Mouse (Mus musculus): Measurements from ENCODE around the gene Gm1043.

Gm1043 gene

GRCm38 (mm10) chr5:37085241-37085640, at the start of gene Gm1043:
Gene Gm1043 (plus strand): TSS chr5:37085370.
- DNase-seq (ENCODE audit: low spot score) = no peak

GRCm38 (mm10) chr5:37035896-37036295, 49.3 kb upstream of the Gm1043 start:
- no peak for DNase-seq (ENCODE audit: low spot score)

DNA sequence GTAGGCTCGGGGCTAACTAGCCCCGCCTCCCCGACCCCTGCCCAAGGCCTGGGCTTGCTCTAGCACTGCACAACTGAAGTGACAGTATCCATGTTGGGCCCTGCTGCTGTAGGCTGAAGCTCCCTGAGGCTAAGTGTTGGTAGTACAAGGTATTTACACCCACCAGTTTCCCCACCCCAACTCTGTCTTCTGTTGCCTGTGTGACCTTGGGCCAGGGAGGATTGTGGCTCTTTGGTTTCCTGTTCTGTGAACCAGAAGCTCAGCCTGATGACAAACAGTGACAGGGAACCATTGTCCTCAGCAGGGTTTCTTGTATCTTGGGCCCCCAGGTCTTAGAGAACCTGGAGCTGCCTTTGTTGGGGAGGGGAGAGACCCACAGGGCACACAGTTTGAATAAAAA, 48.3 kb upstream of the Gm1043 start:
- no peak for DNase-seq (ENCODE audit: low spot score)

DNA sequence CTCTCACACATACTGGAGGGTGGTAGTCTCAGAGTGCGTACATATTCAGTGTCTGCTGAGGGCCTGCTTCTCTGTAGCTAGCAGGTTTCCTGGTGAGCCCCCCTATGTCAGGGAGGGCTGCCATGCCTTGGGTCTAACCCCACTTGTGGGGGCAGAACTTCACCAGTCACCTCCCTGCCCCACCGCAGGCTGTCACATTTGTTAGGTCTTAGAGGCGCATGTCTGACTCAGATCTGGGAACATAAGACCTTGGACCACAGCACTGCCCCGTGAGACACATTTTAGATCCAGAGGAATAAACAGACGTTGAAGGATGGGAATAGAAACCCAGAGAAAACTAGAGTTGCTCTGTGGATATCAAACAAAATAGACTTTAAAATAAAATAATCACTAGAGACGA, 45.3 kb upstream of the Gm1043 start:
- no peak for DNase-seq (ENCODE audit: low spot score)

DNA sequence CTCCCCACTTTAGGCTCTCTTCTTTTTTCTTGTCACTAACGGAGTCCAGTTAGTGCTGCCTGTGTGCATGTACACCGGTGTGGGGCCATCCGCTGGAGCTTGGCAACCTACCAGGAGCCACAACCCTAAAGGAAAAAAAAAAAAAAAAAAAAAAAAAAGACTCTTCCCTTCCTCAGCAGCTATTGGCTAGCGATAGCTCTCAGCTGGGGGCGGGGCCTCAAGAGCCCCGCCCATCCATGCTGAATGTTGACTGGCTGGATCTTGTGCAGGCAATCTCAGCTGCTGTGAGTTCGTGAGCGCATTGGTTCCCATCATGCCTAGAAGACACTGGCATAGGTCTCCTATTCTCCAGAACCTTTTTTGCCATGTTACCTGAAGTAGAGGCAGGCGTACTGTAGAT, 44.5 kb upstream of the Gm1043 start:
- peak; percentile 47 for DNase-seq (ENCODE audit: low spot score)

DNA sequence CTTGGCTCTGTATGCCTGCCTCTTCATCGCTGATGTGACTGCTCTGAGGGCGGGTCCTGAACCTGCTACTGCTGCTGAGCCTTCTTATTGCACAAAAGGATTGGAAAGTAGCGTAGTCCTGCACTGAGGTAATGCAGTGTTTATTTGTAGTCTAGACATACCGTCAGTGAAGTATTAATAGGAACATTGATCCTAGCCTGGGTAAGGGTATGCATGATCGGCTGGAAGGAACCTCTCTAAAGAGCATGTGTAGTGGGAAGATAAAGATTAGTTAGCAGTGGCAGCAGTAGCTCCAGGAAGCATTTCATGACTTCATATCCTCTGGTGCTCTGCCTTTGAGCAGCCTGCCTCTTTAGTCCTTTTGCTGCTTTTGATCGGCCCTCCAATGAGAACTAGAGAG, 43.5 kb upstream of the Gm1043 start:
- DNase-seq (ENCODE audit: low spot score) = no peak

DNA sequence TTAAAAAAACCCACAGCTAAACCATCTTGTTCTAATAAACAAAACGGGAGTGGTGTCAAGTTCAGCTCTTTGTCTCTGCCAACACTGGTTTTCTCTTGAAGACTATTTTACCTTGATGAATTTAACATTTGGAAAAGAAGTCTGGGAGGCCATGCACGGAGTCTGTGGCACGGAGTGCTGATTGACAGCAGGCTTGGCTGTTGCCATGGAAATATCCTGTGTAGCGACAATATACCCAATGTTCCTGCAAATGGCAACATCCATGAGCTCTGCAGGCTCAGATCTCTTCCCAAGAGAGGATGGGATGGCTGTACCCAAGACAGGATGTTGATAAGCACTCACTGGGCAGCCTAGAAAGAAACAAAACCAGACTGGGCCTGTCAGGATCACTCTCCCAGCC, 42.2 kb upstream of the Gm1043 start:
- no peak for DNase-seq (ENCODE audit: low spot score)

- no peak for DNase-seq (ENCODE audit: low spot score)
These were observed 40.4 kb upstream of the Gm1043 start for GRCm38 (mm10) chr5:37044793-37045192.

DNA sequence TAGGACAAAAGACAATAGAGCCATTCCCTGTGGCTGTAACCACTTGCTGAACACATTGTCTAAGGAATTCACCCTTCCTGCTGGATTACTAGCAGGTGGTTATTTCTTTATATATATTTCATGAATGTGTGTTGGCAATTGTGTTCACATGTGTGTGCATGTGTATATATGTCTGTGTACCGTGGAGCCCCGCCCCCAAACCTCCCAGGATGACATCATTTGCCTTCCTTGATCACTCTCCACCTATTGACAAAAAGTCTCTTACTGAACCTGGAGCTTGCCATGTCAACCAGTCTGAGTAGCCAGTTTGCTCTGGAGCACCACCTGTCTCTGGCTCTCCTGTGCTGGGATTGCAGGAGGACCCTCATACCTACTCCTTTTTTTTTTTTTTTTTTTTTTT, 39.6 kb upstream of the Gm1043 start:
- no peak for DNase-seq (ENCODE audit: low spot score)

- no peak for DNase-seq (ENCODE audit: low spot score)
These were observed 38.4 kb upstream of the Gm1043 start for GRCm38 (mm10) chr5:37046791-37047190.

DNA sequence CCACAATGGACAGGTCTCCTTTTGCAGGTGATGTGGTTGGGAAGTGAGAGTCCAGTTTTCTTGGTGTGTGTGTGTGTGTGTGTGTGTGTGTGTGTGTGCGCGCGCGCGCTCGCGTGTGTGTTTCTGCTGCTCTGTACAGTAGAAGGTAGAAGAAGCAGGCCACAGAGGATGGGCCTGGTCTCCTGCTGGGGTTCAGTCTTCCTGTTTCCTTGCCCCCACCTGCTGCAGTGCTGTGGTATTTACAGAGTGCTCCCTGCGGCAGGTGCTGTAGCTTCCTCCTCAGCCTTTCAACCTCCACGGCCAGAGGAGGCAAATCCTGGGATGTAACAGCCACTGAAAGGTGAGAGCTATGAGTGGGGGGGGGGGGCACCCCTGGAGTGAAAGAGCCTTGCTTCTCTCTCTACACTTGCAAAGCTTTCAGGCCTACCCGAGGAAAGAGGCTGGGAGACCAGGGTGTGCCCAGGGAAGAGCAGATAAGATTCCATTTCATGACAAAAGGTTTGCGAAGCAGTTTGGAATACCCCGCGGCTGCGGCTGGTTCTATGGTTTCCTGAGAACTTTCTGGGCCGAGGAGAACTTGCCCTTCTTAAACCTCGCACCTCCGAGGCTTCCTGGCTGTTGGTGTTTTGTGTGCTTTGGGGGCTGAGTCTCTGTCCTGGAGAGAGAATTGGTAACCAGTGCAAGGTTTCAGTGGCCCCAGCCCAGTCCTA, 37.8 kb upstream of the Gm1043 start:
- DNase-seq (ENCODE audit: low spot score) = no peak

- no peak for DNase-seq (ENCODE audit: low spot score)
These were observed 37.2 kb upstream of the Gm1043 start for GRCm38 (mm10) chr5:37047992-37048391.

- no peak for DNase-seq (ENCODE audit: low spot score)
These were observed 36.1 kb upstream of the Gm1043 start for GRCm38 (mm10) chr5:37049111-37049510.

DNA sequence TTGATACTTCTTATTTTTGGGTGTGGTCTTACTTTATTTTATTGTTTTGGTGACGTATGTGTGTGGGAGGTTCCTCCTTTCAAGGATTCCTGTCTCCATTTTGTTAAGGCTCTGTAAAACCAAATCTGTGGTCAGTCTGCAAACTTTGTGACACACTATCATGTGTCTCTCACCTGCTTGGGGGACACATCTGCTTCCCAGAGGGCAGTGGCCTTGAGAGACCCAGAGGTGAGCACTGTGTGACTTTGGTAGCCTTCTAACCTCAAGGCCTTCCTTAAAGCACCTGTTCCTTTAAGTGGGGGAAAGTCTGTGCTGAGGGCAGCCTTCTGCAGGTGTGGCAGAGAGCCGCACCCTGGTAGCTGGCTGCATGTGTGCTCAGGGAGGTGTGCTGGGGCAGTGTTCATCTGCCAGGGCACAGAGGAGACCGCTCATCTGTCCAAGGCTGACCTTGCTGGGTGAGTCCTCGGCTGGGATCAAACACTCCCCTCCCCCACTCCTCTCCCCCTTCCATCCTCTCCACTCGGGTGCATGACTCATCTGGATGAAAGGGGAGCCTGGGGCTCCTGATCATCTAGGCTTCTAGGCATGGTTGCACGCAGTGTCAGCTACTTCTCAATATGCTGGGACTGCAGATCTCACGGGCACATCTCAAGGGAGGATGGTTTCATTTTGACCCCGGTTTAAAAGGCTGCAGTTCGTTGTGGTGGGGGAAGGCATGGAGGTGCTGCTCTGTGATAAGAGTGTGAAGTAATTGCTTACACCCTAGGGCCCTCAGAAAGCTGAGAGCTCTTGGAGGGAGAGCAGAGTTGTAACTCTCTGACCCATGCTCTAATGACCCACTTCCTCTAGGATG, 34.4 kb upstream of the Gm1043 start:
- no peak for DNase-seq (ENCODE audit: low spot score)

- DNase-seq (ENCODE audit: low spot score) = no peak
These were observed 33.6 kb upstream of the Gm1043 start for GRCm38 (mm10) chr5:37051374-37052100.

GRCm38 (mm10) chr5:37052846-37053245, 32.3 kb upstream of the Gm1043 start:
- no peak for DNase-seq (ENCODE audit: low spot score)

GRCm38 (mm10) chr5:37055789-37056188, 29.4 kb upstream of the Gm1043 start:
- DNase-seq (ENCODE audit: low spot score) = no peak

GRCm38 (mm10) chr5:37056471-37056870, 28.7 kb upstream of the Gm1043 start:
- DNase-seq (ENCODE audit: low spot score) = no peak

- no peak for DNase-seq (ENCODE audit: low spot score)
These were observed 23.6 kb upstream of the Gm1043 start for GRCm38 (mm10) chr5:37061612-37062011.

- no peak for DNase-seq (ENCODE audit: low spot score)
These were observed 20.4 kb upstream of the Gm1043 start for GRCm38 (mm10) chr5:37064454-37065449.
